Mouse (Mus musculus): ENCODE data around the gene Il17re.

- TF ChIP-seq POLR2A (IDR thresholded peaks at IDR 0.05; ENCODE audit: insufficient read length, low read depth) (no peak), MYOD1 (IDR thresholded peaks at IDR 0.05; ENCODE audit: control insufficient read depth in 1 of 3, insufficient read length in 2 of 3, low read depth in 2 of 3) (no peak), USF1 (IDR thresholded peaks at IDR 0.05; ENCODE audit: low read depth) (no peak), TCF12 (IDR thresholded peaks at IDR 0.05; ENCODE audit: insufficient read depth, poor library complexity, severe bottlenecking) (no peak), CEBPB (IDR thresholded peaks at IDR 0.05; ENCODE audit: insufficient read depth, poor library complexity, severe bottlenecking) (no peak), E2F4 (IDR thresholded peaks at IDR 0.05; ENCODE audit: insufficient read depth) (no peak), POLR2AphosphoS2 (IDR thresholded peaks at IDR 0.05; ENCODE audit: insufficient read length, low read depth) (no peak), MYOG (IDR thresholded peaks at IDR 0.05; ENCODE audit: control insufficient read depth in 1 of 3, insufficient read depth in 1 of 3, insufficient read length in 2 of 3, low read depth in 2 of 3) (no peak), MAX (IDR thresholded peaks at IDR 0.05; ENCODE audit: low read depth) (no peak), REST (IDR thresholded peaks at IDR 0.05; ENCODE audit: insufficient read depth, insufficient read length) (no peak)
Measured at GRCm38 (mm10) chr6:113429965-113430364, 28.3 kb upstream of the Il17re start.
